Mouse (Mus musculus) ES-Bruce4 (cell line): ENCODE measurements around the gene Pim3. TPM values are rescaled to one million over a fixed set of nuclear protein-coding genes. Genes with fewer than 3 reads are reported as not detected.

Source experiments
- H3K27ac ChIP-seq: 2 replicates; pipeline ENCODE4 v1.5.1; 2012; ENCODE audit warnings: low read length, inconsistent platforms; ENCODE audit not compliant: insufficient read depth
- H3K27me3 ChIP-seq: 2 replicates; pipeline ENCODE4 v1.6.1; 2012; ENCODE audit warnings: mild to moderate bottlenecking, low read length, inconsistent platforms; ENCODE audit not compliant: control insufficient read depth, poor library complexity, insufficient read depth, severe bottlenecking
- H3K36me3 ChIP-seq: 2 replicates; pipeline ENCODE4 v1.6.1; 2012; ENCODE audit warnings: inconsistent platforms, mild to moderate bottlenecking, low read length, moderate library complexity; ENCODE audit not compliant: control insufficient read depth, poor library complexity, insufficient read depth, severe bottlenecking
- H3K4me1 ChIP-seq: one replicate; pipeline ENCODE4 v1.8.1; 2011; ENCODE audit warnings: low read length; ENCODE audit not compliant: control insufficient read depth, insufficient read depth
- H3K4me3 ChIP-seq: 2 replicates; pipeline ENCODE4 v1.5.1; 2011; ENCODE audit warnings: low read depth, mild to moderate bottlenecking, low read length
- H3K9ac ChIP-seq: 2 replicates; pipeline ENCODE4 v1.6.1; 2012; ENCODE audit warnings: low read depth, mild to moderate bottlenecking, inconsistent platforms; ENCODE audit not compliant: poor library complexity, severe bottlenecking
- H3K9me3 ChIP-seq: replicated peaks from 2 replicates; pipeline ENCODE4 v1.6.1; 2012; ENCODE audit warnings: mild to moderate bottlenecking, low read length, inconsistent platforms; ENCODE audit not compliant: control insufficient read depth, poor library complexity, insufficient read depth, severe bottlenecking
- CTCF ChIP-seq: IDR thresholded peaks from one replicate; pipeline ENCODE4 v1.8.1; 2011; ENCODE audit warnings: low read depth, low read length
- EP300 ChIP-seq: IDR thresholded peaks from 2 replicates; pipeline ENCODE4 v1.6.1; 2011; ENCODE audit warnings: low read depth, low read length; ENCODE audit not compliant: insufficient read depth
- POLR2A ChIP-seq: IDR thresholded peaks from one replicate; pipeline ENCODE4 v1.8.1; 2011; ENCODE audit warnings: low read length; ENCODE audit not compliant: insufficient read depth
- polyA plus RNA-seq: library from polyadenylated mRNA; stranded (reverse); fragments of >200 nt; gene quantifications from 2 replicates; pipeline ENCODE4 v1.2.4, GENCODE M21; 2011; ENCODE audit warnings: low read depth; ENCODE audit not compliant: missing spikeins, insufficient read depth, insufficient read length

Gene Pim3
- polyA plus RNA-seq, 1 experiment = 128 TPM

DNA sequence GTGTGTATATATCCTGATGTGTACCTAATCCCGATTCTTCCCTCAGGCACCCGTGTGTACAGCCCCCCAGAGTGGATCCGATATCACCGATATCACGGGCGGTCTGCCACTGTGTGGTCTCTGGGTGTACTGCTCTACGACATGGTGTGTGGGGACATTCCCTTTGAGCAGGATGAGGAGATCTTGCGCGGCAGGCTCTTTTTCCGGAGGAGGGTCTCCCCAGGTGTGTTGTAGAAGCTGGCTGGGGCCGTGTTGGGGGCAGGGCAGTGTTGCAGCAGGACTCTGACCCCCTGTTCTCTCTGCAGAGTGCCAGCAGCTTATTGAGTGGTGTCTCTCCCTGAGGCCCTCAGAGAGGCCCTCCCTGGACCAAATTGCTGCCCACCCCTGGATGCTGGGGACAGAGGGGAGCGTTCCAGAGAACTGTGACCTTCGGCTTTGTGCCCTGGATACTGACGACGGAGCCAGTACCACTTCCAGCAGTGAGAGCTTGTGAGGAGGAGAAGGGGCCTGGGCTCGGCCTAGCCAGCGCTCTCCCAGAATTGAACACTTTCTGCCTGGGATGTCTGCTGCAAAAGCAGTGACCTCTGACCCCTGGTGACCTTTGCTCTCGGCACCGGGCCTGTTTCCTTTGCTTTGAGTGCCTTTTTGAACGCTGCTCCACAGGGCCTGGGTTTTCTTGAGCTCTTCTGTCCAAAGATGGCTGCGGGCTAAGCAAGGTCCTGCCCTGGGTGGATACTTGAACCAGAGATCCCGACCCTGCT, 2.5 kb downstream of the Pim3 start:
- Histone ChIP-seq H3K4me1 (peaks cover 10% of the 10 kb centered on the region), H3K27me3 (no peaks in the 10 kb centered on the region), H3K27ac (peak overlapping the region; percentile 99)

DNA sequence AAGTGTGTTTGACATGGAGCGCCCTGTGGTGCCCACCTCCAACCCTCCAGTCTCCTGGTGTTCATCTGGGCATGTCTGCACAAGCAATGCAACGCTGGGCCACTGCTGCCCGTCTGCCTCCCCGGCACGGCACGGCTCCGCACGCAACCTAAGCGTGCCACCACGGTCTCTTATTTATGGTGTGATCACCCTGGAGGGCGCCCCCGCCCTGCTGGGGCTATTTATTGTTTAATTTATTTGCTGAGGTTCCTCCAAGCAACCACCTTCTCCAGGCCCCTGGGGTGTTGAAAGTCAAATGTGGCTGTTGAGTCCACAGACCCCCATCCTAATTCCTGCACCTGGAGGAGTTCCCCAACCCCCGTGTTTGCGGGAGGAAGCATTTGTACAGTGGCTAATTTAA, 3.1 kb downstream of the Pim3 start:
- Histone ChIP-seq H3K9ac (peak overlapping the region; percentile 95), H3K4me1 (peaks cover 10% of the 10 kb centered on the region), H3K4me3 (peak overlapping the region; percentile 88)

More for the DNA sequence above, 2.5 kb downstream of the Pim3 start:
- Histone ChIP-seq H3K9me3 (peaks cover 4% of the 10 kb centered on the region; the same call in 1 of the 2 replicates), H3K4me3 (peak overlapping the region; percentile 88), H3K9ac (peak overlapping the region; percentile 95), H3K36me3 (peaks cover 28% of the 10 kb centered on the region)
- TF ChIP-seq CTCF = no peak
- TF ChIP-seq EP300 = 0 out of 2 replicates have a peak, but pooled peaks have one; percentile 1

DNA sequence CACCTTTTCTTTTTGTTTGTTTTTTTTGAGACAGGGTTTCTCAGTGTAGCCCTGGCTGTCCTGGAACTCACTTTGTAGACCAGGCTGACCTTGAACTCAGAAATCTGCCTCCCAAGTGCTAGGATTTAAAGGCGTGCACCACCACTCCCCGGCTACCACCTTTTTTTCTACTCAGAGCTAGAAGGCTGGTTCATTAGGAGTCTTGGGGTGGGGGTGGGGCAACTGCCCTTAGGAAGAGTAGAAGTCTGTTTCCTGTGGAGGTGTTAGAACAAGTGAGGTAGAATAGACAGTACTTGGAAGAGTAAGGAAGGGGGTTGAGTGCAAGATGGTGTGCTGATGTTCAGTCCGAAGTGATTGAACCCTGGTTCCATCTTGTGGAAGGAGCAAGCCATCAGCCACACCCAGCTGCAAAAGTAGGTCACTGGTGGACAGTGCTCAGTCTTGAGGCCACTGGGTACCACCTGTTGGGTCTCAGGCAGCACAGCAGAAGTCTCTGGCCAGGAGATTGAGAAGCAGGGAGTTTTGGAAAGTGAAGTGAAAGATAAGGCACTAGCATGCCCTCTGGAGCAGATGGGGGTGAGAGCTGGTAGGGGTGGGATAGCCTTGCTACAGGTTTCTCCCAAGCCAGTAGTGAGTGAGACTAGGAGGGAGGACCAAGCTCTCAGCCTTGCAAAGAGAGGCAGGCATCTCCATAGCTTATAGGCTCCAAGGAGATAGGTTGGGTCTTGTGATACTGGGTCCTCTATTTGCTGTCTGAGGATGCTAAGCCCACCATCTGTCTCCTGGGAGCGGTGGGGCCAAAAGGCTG, 4.1 kb downstream of the Pim3 start:
- peak overlapping the region; percentile 3 for H3K4me3 ChIP-seq
- H3K4me1 ChIP-seq = peaks cover 10% of the 10 kb centered on the region
- no peak for TF ChIP-seq EP300
- TF ChIP-seq POLR2A = no peak
- no peak for TF ChIP-seq CTCF
- no peaks in the 10 kb centered on the region for H3K27me3 ChIP-seq
- peak overlapping the region; percentile 95; the same call in 1 of the 2 replicates for H3K9ac ChIP-seq
- H3K27ac ChIP-seq = peak overlapping the region; percentile 99
- peaks cover 9% of the 10 kb centered on the region; the same call in 1 of the 2 replicates for H3K9me3 ChIP-seq
- H3K36me3 ChIP-seq = peaks cover 28% of the 10 kb centered on the region

More for the DNA sequence above, 3.1 kb downstream of the Pim3 start:
- no peaks in the 10 kb centered on the region for H3K27me3 ChIP-seq
- peak overlapping the region; percentile 99 for H3K27ac ChIP-seq
- peaks cover 28% of the 10 kb centered on the region for H3K36me3 ChIP-seq
- peaks cover 9% of the 10 kb centered on the region; the same call in 1 of the 2 replicates for H3K9me3 ChIP-seq
- TF ChIP-seq POLR2A = no peak
- no peak for TF ChIP-seq CTCF
- TF ChIP-seq EP300 = no peak

DNA sequence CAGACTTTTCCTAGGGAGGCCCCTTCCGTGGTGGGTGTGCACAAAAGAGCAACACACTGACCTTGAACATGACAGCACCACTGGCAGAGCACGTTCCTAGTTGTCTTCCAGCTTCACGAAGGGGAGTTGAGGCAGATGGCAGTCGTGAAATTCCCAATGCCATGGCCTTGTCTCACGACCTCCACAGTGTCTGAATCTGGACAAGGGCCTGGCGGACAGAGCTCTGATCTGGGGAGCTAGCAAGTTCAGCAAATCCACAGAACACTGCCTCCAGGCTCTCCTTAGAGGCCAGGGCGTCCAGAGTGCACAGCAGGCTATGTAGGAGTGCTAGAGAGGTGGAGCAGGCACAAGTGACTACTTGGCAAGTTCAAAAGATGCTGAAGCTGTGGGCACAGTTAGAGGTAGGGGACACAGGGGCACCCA, 5.0 kb downstream of the Pim3 start:
- peaks cover 9% of the 10 kb centered on the region; the same call in 1 of the 2 replicates for H3K9me3 ChIP-seq
- no peak overlapping the region for H3K4me3 ChIP-seq
- TF ChIP-seq POLR2A = no peak
- TF ChIP-seq CTCF = no peak
- peak; percentile 83 for TF ChIP-seq EP300
- peak overlapping the region; percentile 99 for H3K27ac ChIP-seq
- peaks cover 10% of the 10 kb centered on the region for H3K4me1 ChIP-seq
- H3K9ac ChIP-seq = no peak overlapping the region
- peaks cover 28% of the 10 kb centered on the region for H3K36me3 ChIP-seq
- no peaks in the 10 kb centered on the region for H3K27me3 ChIP-seq

DNA sequence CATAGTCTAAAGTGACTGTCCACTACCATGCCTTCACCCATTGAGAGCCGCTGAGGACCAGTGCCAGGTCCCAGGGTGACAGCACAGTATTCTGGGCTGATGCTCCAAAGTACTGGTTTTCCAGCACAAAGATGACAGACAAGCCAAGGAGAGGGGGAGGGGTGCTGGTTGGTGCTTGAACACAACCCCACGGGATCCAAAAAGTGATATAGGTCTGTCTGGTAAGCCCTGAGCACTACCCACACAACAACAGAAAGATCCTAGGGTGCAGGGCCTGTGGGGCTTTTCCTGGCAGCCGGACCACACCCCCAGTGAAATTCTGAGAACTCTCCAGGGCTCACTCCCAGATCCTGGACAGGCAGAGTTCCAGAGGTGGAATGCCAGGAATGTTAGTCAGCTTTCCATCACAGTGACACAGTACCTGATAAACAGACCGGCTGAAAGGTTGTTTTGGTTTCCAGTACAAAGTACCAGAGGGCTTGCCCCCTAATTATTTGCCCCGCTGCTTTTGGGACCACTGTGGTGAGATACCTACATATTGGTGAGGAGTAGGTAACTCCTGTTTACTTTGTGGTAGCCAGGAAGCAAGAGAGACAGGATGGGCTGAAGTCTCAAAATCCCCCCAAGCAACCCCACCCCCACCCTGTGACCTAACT, 5.5 kb downstream of the Pim3 start:
- peaks cover 10% of the 10 kb centered on the region for H3K4me1 ChIP-seq
- H3K36me3 ChIP-seq = peaks cover 28% of the 10 kb centered on the region
- peak; percentile 95 for TF ChIP-seq EP300
- TF ChIP-seq POLR2A = no peak
- H3K4me3 ChIP-seq = no peak overlapping the region
- H3K9ac ChIP-seq = no peak overlapping the region
- H3K9me3 ChIP-seq = peaks cover 9% of the 10 kb centered on the region; the same call in 1 of the 2 replicates
- H3K27me3 ChIP-seq = no peaks in the 10 kb centered on the region
- peak overlapping the region; percentile 99 for H3K27ac ChIP-seq
